Mouse (Mus musculus) megakaryocyte, embryonic 14.5 days (primary cell): ENCODE data around the gene Trim56.

ENCODE experiments used
- FLI1 ChIP-seq: IDR thresholded peaks from 2 replicates; pipeline ENCODE4 v1.6.1; 2012; ENCODE audit warnings: low read length, inconsistent platforms, mixed read lengths
- GATA1 ChIP-seq: IDR thresholded peaks from 3 replicates; pipeline ENCODE4 v1.6.1; 2012; ENCODE audit warnings: mixed read lengths, low read length, inconsistent platforms, borderline replicate concordance

- TF ChIP-seq FLI1: no peak
- TF ChIP-seq GATA1: no peak
These were observed 36.2 kb downstream of the Trim56 start for GRCm38 (mm10) chr5:137079849-137080248.
